Mouse (Mus musculus) erythroblast, embryonic 14.5 days (primary cell): Measurements from ENCODE around the gene Krtap4-9.

Experiments used
- GATA1 ChIP-seq: IDR thresholded peaks from 2 replicates; pipeline ENCODE4 v1.6.1; 2012; ENCODE audit warnings: low read length, inconsistent platforms, mixed read lengths
- TAL1 ChIP-seq: IDR thresholded peaks from 3 replicates; pipeline ENCODE4 v1.6.1; 2012; ENCODE audit warnings: low read length, inconsistent platforms, mixed read lengths

- TF ChIP-seq GATA1: no peak
- no peak for TF ChIP-seq TAL1
Observed at GRCm38 (mm10) chr11:99743985-99744384, 41.0 kb upstream of the Krtap4-9 start.
